Mouse (Mus musculus): ENCODE data around the gene Ankrd37. TPM values are rescaled to one million over a fixed set of nuclear protein-coding genes. Genes with fewer than 3 reads are reported as not detected.

The Ankrd37 gene
- total and polyA plus RNA-seq, 3 experiments: 12.8 to 157 (median 79.0) TPM

GRCm38 (mm10) chr8:45988189-45988588 lies 17.3 kb downstream of the Ankrd37 start:
- Histone ChIP-seq H3K79me2 (replicated peaks; ENCODE audit: control insufficient read depth, extremely low read depth, insufficient read depth, poor library complexity, severe bottlenecking) (no peaks in the 10 kb centered on the region; the same call in 1 of the 2 replicates), H3K4me2 (ENCODE audit: insufficient read depth, low read depth, poor library complexity, severe bottlenecking) (no peak overlapping the region), H3K9me3 (replicated peaks; ENCODE audit: low read length) (no peaks in the 10 kb centered on the region), H3K36me3 (replicated peaks in 1 of 2; ENCODE audit: control insufficient read depth in 1 of 2, insufficient read depth in 1 of 2, low read length in 1 of 2) (peaks cover 22 to 58% of the 10 kb centered on the region in 2 experiments), H3K4me3 (replicated peaks in 1 of 3; ENCODE audit: low read depth in 2 of 3, low read length in 2 of 3, poor library complexity in 1 of 3) (no peak overlapping the region), H3K27ac (ENCODE audit: insufficient read depth, low read depth) (no peak overlapping the region), H3K27me3 (replicated peaks) (no peaks in the 10 kb centered on the region), H3K9ac (ENCODE audit: insufficient read depth, low read depth) (no peak overlapping the region), H3K4me1 (ENCODE audit: control insufficient read depth in 1 of 2, insufficient read depth in 2 of 2) (peaks cover 2 to 19% of the 10 kb centered on the region in 2 experiments; a peak in 3 of 4 replicates)
- dilution Hi-C loops (cut with MboI; ENCODE audit: extremely low pct_ligation_motif_present, extremely low pct_unique_long_range_greater_than_20kb, low sequenced_read_pairs): no loop called here
- no peak for DNase-seq (ENCODE audit: extremely low read depth)
- in situ Hi-C loops (cut with MboI; ENCODE audit: low pct_ligation_motif_present, low pct_unique_long_range_greater_than_20kb, low sequenced_read_pairs): no loop called here
- TF ChIP-seq RAD21 (IDR thresholded peaks at IDR 0.05; ENCODE audit: low read depth, low read length) (no peak), MAX (IDR thresholded peaks at IDR 0.05; ENCODE audit: low read length) (no peak), NELFE (IDR thresholded peaks at IDR 0.05; ENCODE audit: low read depth, low read length) (no peak), MXI1 (IDR thresholded peaks at IDR 0.05; ENCODE audit: low read depth, low read length) (no peak), BHLHE40 (IDR thresholded peaks at IDR 0.05; ENCODE audit: low read depth, low read length) (no peak), CHD2 (IDR thresholded peaks at IDR 0.05; ENCODE audit: low read length) (no peak), TBP (conservative IDR thresholded peaks at IDR 0.05; ENCODE audit: low read depth, low read length) (no peak), POLR2A (IDR thresholded peaks at IDR 0.05; ENCODE audit: low read depth, low read length) (no peak)

- Histone ChIP-seq H3K9me3 (replicated peaks; ENCODE audit: low read length) (no peaks in the 10 kb centered on the region), H3K79me2 (replicated peaks; ENCODE audit: control insufficient read depth, extremely low read depth, insufficient read depth, poor library complexity, severe bottlenecking) (no peaks in the 10 kb centered on the region; the same call in 1 of the 2 replicates), H3K4me2 (ENCODE audit: insufficient read depth, low read depth, poor library complexity, severe bottlenecking) (no peak overlapping the region), H3K27ac (ENCODE audit: insufficient read depth, low read depth) (no peak overlapping the region), H3K27me3 (replicated peaks) (no peaks in the 10 kb centered on the region), H3K9ac (ENCODE audit: insufficient read depth, low read depth) (no peak overlapping the region), H3K4me3 (replicated peaks in 1 of 3; ENCODE audit: low read depth in 2 of 3, low read length in 2 of 3, poor library complexity in 1 of 3) (no peak overlapping the region), H3K4me1 (ENCODE audit: control insufficient read depth in 1 of 2, insufficient read depth in 2 of 2) (peaks cover 2 to 18% of the 10 kb centered on the region in 2 experiments; a peak in 3 of 4 replicates), H3K36me3 (replicated peaks in 1 of 2; ENCODE audit: control insufficient read depth in 1 of 2, insufficient read depth in 1 of 2, low read length in 1 of 2) (peaks cover 29 to 66% of the 10 kb centered on the region in 2 experiments)
- in situ Hi-C loops (cut with MboI; ENCODE audit: low pct_ligation_motif_present, low pct_unique_long_range_greater_than_20kb, low sequenced_read_pairs) (no loop called here), dilution Hi-C loops (cut with MboI; ENCODE audit: extremely low pct_ligation_motif_present, extremely low pct_unique_long_range_greater_than_20kb, low sequenced_read_pairs) (no loop called here)
- DNase-seq (ENCODE audit: extremely low read depth): no peak
- no peak for TF ChIP-seq JUND (conservative IDR thresholded peaks at IDR 0.05; ENCODE audit: low read depth, low read length)
- 0 out of 2 replicates have a peak, but pooled peaks have one; percentile 37 for TF ChIP-seq MAFK (IDR thresholded peaks at IDR 0.05; ENCODE audit: insufficient replicate concordance, low read length)
These were observed 18.8 kb downstream of the Ankrd37 start for GRCm38 (mm10) chr8:45986665-45987064.

- in situ Hi-C loops (cut with MboI; ENCODE audit: low pct_ligation_motif_present, low pct_unique_long_range_greater_than_20kb, low sequenced_read_pairs): no loop called here
- peaks cover 4% of the 10 kb centered on the region for H3K79me2 ChIP-seq (replicated peaks; ENCODE audit: control insufficient read depth, extremely low read depth, insufficient read depth, poor library complexity, severe bottlenecking)
- H3K4me1 ChIP-seq (ENCODE audit: control insufficient read depth in 1 of 2, insufficient read depth in 2 of 2): peaks cover 0 to 9% of the 10 kb centered on the region in 2 experiments; a peak in 2 of 4 replicates
- dilution Hi-C loops (cut with MboI; ENCODE audit: extremely low pct_ligation_motif_present, extremely low pct_unique_long_range_greater_than_20kb, low sequenced_read_pairs): no loop called here
- peak overlapping the region; percentile 74 to 82 (median 79) for H3K4me3 ChIP-seq (replicated peaks in 1 of 3; ENCODE audit: low read depth in 2 of 3, low read length in 2 of 3, poor library complexity in 1 of 3)
- H3K4me2 ChIP-seq (ENCODE audit: insufficient read depth, low read depth, poor library complexity, severe bottlenecking): peak overlapping the region; percentile 96
- H3K9ac ChIP-seq (ENCODE audit: insufficient read depth, low read depth): peak overlapping the region; percentile 92
- H3K9me3 ChIP-seq (replicated peaks; ENCODE audit: low read length): peaks cover 18% of the 10 kb centered on the region
- TF ChIP-seq NRF1 (IDR thresholded peaks at IDR 0.05; ENCODE audit: low read depth, low read length) (no peak), MEF2A (IDR thresholded peaks at IDR 0.05; ENCODE audit: borderline replicate concordance, low read depth, low read length) (0 out of 2 replicates have a peak, but pooled peaks have one; percentile 23)
- H3K27me3 ChIP-seq (replicated peaks): no peaks in the 10 kb centered on the region
- peaks cover 14 to 34% of the 10 kb centered on the region in 2 experiments for H3K36me3 ChIP-seq (replicated peaks in 1 of 2; ENCODE audit: control insufficient read depth in 1 of 2, insufficient read depth in 1 of 2, low read length in 1 of 2)
- DNase-seq (ENCODE audit: extremely low read depth): no peak
- H3K27ac ChIP-seq (ENCODE audit: insufficient read depth, low read depth): no peak overlapping the region
These were observed 29.6 kb downstream of the Ankrd37 start for GRCm38 (mm10) chr8:45975837-45976468.
